Mouse (Mus musculus): ENCODE data around the gene Gpat3.

Gene Gpat3

DNA sequence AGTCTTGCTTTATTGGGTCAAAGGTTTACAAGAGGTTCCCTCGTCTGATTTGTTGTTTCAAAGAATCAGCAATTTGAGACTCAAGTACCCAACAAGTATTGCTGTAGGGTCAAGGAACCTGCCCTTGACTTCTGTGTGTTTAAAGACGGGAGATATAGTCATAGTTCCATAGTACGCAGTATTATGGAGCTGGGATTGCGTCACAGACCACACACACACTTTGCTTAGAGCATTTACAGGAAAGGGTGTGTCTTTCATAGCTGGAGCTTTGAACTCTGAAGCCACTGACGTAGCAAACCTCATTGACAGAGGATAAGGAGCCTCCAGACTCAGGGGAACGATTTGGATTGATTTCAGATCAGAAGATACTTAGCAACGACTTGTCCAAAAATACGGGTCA, 70.9 kb downstream of the Gpat3 start:
- no peak for DNase-seq (ENCODE audit: low spot score)

DNA sequence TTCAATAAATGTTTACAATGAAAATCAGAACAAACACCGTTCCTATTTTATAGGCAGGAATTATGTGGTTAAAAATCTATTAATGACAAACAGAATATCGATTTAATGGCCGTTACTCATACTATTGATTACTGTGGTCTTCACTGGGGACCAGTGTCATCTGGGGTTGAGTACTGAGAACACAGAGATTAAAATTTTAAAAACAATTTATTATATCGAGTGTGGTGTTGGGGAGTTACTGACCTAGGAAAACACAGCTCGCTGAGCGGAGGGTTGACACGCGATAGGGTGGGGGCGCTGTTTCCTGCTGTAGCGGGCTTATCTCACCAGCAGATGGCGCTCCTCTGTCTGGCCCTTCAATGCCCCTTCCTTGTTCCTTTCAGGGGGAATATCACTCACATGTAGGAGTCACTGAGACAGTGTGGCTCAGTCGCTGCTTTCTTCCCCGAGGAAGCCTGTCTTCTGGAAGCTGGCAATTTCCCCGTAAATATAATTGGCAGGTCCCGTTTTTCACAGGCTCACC, 71.8 kb downstream of the Gpat3 start:
- DNase-seq (ENCODE audit: low spot score): peak; percentile 43

DNA sequence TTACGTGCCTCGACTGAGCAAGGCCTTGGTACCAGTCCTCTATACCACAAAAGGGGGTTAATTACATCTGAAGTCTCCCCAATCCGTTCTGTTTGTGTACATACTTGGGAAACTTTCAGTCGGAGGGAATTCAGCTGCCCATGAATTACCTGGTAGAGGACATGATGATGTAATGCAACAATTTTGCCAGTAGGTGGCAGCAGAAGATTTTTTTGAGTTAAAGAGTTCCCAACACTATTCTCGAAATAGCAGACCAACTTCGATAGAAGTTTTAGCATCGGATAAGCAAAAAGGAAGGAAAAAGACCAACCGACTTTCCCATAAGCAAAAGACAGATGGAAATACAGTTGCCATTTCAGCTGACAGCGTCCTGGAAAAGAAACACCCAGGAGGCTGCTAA, 73.6 kb downstream of the Gpat3 start:
- peak; percentile 49 for DNase-seq (ENCODE audit: low spot score)

DNA sequence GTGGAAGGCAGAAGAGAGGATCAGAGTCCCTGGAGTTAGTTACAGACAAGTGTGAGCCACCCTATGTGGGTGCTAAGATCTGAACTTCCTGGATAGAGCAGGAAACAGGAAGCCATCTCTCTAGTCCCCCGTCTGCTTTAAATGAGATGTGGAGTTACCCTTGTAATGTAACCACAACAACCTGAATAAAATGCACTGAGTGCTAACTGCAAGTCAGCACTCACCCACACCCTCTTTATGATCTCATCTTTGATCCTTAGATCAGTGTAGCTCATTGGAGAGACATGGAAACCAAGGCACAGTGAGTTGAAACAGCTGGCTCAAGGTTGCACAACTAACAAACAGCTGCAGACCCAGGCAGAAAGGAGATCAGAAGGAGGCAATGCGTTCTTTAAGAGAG, 84.2 kb downstream of the Gpat3 start:
- DNase-seq (ENCODE audit: low spot score): no peak

DNA sequence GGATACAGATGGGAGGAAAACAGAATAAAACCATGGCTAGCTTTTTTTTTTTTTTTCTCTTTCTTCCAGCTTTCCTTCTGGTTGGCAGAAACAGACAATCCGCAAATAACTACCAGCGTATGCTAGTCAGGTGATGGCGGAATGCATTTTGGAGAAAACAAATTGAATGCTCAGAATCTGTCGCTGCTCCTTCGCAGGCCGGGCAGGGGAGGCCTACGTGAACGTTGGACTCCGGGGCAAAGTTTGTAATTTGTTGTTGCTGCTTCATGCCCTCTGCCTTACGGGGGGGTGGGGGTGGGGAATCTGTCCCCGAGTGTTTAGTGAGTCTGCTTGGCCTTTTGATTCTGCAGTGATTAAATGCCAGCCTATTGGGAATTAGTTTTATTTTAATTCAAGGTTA, 98.2 kb downstream of the Gpat3 start:
- no peak for DNase-seq (ENCODE audit: low spot score)

DNA sequence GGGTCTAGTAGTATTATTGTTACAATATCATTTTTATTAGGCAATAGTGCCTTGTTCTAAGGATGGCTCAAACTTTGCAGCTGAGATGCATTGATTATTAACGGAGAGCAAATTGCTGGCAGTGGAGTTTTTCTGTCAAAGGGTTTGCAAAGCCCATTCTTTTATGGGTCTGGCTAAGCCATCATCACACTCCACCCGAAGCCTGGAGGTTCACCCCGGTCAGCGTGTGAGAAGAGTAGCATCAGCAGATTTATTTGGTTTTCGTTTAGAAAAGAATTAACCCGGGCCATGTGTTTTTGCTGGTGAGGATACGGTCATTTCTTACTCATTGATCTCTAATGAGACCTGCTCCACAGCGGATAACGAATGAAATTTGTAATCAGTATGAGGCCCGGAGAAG, 99.8 kb downstream of the Gpat3 start:
- DNase-seq (ENCODE audit: low spot score): no peak
